Mouse (Mus musculus) limb, embryonic 14.5 days (tissue): ENCODE measurements at regions not wholly inside any gene's neighbourhood (a gene's known extent, or its start where the extent isn't known, plus 50 kb on each side); places are given as distances from the start of the nearest gene placed in this dataset.

Experiments
- ATAC-seq: fragments of 200-750 bp; cut with Nextera tagmentation; 2 replicates; pipeline ENCODE4 v1.8.0; 2017; ENCODE audit warnings: low read depth, moderate number of reproducible peaks, moderate TSS enrichment; ENCODE audit not compliant: low FRiP score
- DNase-seq: peaks from one replicate; pipeline ENCODE4 v3.0.0-alpha.2; 2015; ENCODE audit warnings: low spot score
- H3K27ac ChIP-seq: fragments of 300-500 bp; sonication (generic); replicated peaks from 2 replicates; pipeline ENCODE4 v1.5.1; 2014; ENCODE audit warnings: low read depth, mild to moderate bottlenecking, low read length, moderate library complexity, mixed read lengths
- H3K27me3 ChIP-seq: fragments of 300-500 bp; sonication (generic); 2 replicates; pipeline ENCODE4 v1.6.1; 2014; ENCODE audit warnings: low read length, mixed read lengths; ENCODE audit not compliant: control insufficient read depth, insufficient read depth
- H3K36me3 ChIP-seq: fragments of 300-500 bp; sonication (generic); 2 replicates; pipeline ENCODE4 v1.6.1; 2014; ENCODE audit warnings: mild to moderate bottlenecking, low read length, moderate library complexity, mixed read lengths; ENCODE audit not compliant: control insufficient read depth, insufficient read depth
- H3K4me1 ChIP-seq: fragments of 300-500 bp; sonication (generic); 2 replicates; pipeline ENCODE4 v1.6.1; 2014; ENCODE audit warnings: antibody characterized with exemption, low read length, mixed read lengths; ENCODE audit not compliant: control insufficient read depth, insufficient read depth
- H3K4me2 ChIP-seq: fragments of 300-500 bp; sonication (generic); replicated peaks from 2 replicates; pipeline ENCODE4 v1.6.1; 2014; ENCODE audit warnings: low read depth, mild to moderate bottlenecking, low read length, moderate library complexity; ENCODE audit not compliant: severe bottlenecking
- H3K4me3 ChIP-seq: fragments of 300-500 bp; sonication (generic); replicated peaks from 2 replicates; pipeline ENCODE4 v1.5.1; 2014; ENCODE audit warnings: low read length
- H3K9ac ChIP-seq: fragments of 300-500 bp; sonication (generic); 2 replicates; pipeline ENCODE4 v1.6.1; 2014; ENCODE audit warnings: mild to moderate bottlenecking, low read depth, low read length, moderate library complexity; ENCODE audit not compliant: severe bottlenecking
- H3K9me3 ChIP-seq: fragments of 300-500 bp; sonication (generic); 2 replicates; pipeline ENCODE4 v1.6.1; 2016; ENCODE audit warnings: low read length; ENCODE audit not compliant: control insufficient read depth
- POLR2A ChIP-seq: fragments of 200-500 bp; IDR thresholded peaks from 2 replicates; pipeline ENCODE4 v1.8.0; 2012; ENCODE audit warnings: inconsistent platforms, mild to moderate bottlenecking, moderate library complexity, borderline replicate concordance; ENCODE audit not compliant: insufficient read depth, insufficient read length; ENCODE audit errors: extremely low read depth
- WGBS: fragments of 180-500 bp; shearing (Covaris S2); extraction: QIAGEN DNeasy Blood & Tissue Kit; methylation state at CpG from one replicate; pipeline ENCODE4 v1.1.7; 2014; 5-methylcytosine and 5-hydroxymethylcytosine counted together

- no peak overlapping the region for H3K4me2 ChIP-seq
- H3K4me3 ChIP-seq: no peak overlapping the region
- H3K9ac ChIP-seq: no peak overlapping the region
- 69% methylated on average over 8 of the region's 8 CpGs for whole genome bisulfite sequencing
- H3K4me1 ChIP-seq: peaks cover 2% of the 10 kb centered on the region; the same call in 1 of the 2 replicates
- no peaks in the 10 kb centered on the region for H3K9me3 ChIP-seq
- no peak for TF ChIP-seq POLR2A
- no peak for DNase-seq
- no peak for ATAC-seq
- no peak overlapping the region for H3K27ac ChIP-seq
- H3K27me3 ChIP-seq: no peaks in the 10 kb centered on the region
- no peaks in the 10 kb centered on the region for H3K36me3 ChIP-seq
Measured at GRCm38 (mm10) chr17:10109511-10110374, 209.9 kb downstream of the Qk start.

GRCm38 (mm10) chr17:10105299-10105698 is 214.4 kb downstream of the Qk start:
- ATAC-seq (no peak), DNase-seq (no peak)
- no peak overlapping the region for H3K27ac ChIP-seq
- no peak overlapping the region for H3K9ac ChIP-seq
- no peak overlapping the region for H3K4me2 ChIP-seq
- WGBS: 77% methylated on average over 3 of the region's 3 CpGs
- H3K27me3 ChIP-seq: no peaks in the 10 kb centered on the region
- H3K4me1 ChIP-seq: no peaks in the 10 kb centered on the region
- TF ChIP-seq POLR2A: no peak
- no peaks in the 10 kb centered on the region for H3K36me3 ChIP-seq
- no peak overlapping the region for H3K4me3 ChIP-seq
- H3K9me3 ChIP-seq: no peaks in the 10 kb centered on the region

- H3K4me1 ChIP-seq: no peaks in the 10 kb centered on the region
- no peak for DNase-seq
- ATAC-seq: no peak
- H3K4me3 ChIP-seq: no peak overlapping the region
- no peak overlapping the region for H3K9ac ChIP-seq
- 76% methylated on average over 4 of the region's 4 CpGs for WGBS
- no peak overlapping the region for H3K4me2 ChIP-seq
- H3K9me3 ChIP-seq: no peaks in the 10 kb centered on the region
- H3K27me3 ChIP-seq: no peaks in the 10 kb centered on the region
- no peak overlapping the region for H3K27ac ChIP-seq
- no peak for TF ChIP-seq POLR2A
- H3K36me3 ChIP-seq: no peaks in the 10 kb centered on the region
Measured at GRCm38 (mm10) chr17:10098199-10098598, 221.5 kb downstream of the Qk start.

- Histone ChIP-seq H3K27ac (no peak overlapping the region), H3K27me3 (no peaks in the 10 kb centered on the region), H3K36me3 (no peaks in the 10 kb centered on the region), H3K9me3 (no peaks in the 10 kb centered on the region), H3K9ac (no peak overlapping the region), H3K4me1 (no peaks in the 10 kb centered on the region), H3K4me3 (no peak overlapping the region), H3K4me2 (no peak overlapping the region)
- no peak for TF ChIP-seq POLR2A
- ATAC-seq: no peak
- DNase-seq: no peak
Measured at GRCm38 (mm10) chr17:10097691-10098090, 222.0 kb downstream of the Qk start.

GRCm38 (mm10) chr17:10095841-10096301 is 223.8 kb downstream of the Qk start:
- H3K4me3 ChIP-seq: no peak overlapping the region
- DNase-seq: no peak
- H3K4me1 ChIP-seq: no peaks in the 10 kb centered on the region
- H3K36me3 ChIP-seq: no peaks in the 10 kb centered on the region
- no peaks in the 10 kb centered on the region for H3K27me3 ChIP-seq
- no peak for ATAC-seq
- H3K4me2 ChIP-seq: no peak overlapping the region
- TF ChIP-seq POLR2A: no peak
- no peak overlapping the region for H3K27ac ChIP-seq
- WGBS: 91% methylated on average over 3 of the region's 3 CpGs
- no peak overlapping the region for H3K9ac ChIP-seq
- 0 out of 2 replicates have a peak, but pooled peaks cover 4% of the 10 kb centered on the region for H3K9me3 ChIP-seq
